Mouse (Mus musculus) bone marrow macrophage, adult 2 months (primary cell): ENCODE measurements at regions not wholly inside any gene's neighbourhood (a gene's known extent, or its start where the extent isn't known, plus 50 kb on each side); places are given as distances from the start of the nearest gene placed in this dataset.

ENCODE experiments used
- CTCF ChIP-seq: IDR thresholded peaks from 2 replicates; pipeline ENCODE4 v1.5.1; 2012; ENCODE audit warnings: low read depth, mild to moderate bottlenecking, low read length, moderate library complexity
- POLR2A ChIP-seq: IDR thresholded peaks from 2 replicates; pipeline ENCODE4 v1.6.1; 2012; ENCODE audit warnings: mild to moderate bottlenecking, low read depth, low read length, borderline replicate concordance

GRCm38 (mm10) chr15:51318072-51318471 is 2566.6 kb upstream of the Gm7489 start:
- TF ChIP-seq POLR2A: no peak
- TF ChIP-seq CTCF: no peak
